Mouse (Mus musculus) lung, postnatal 0 days (tissue): Measurements from ENCODE around the gene B4galnt1.

Source experiments
- CTCF ChIP-seq: IDR thresholded peaks from 2 replicates; pipeline ENCODE4 v1.5.1; 2016; ENCODE audit warnings: antibody characterized with exemption, mild to moderate bottlenecking
- EP300 ChIP-seq: IDR thresholded peaks from 2 replicates; pipeline ENCODE4 v1.6.1; 2016; ENCODE audit warnings: antibody characterized with exemption, mild to moderate bottlenecking, control low read depth

DNA sequence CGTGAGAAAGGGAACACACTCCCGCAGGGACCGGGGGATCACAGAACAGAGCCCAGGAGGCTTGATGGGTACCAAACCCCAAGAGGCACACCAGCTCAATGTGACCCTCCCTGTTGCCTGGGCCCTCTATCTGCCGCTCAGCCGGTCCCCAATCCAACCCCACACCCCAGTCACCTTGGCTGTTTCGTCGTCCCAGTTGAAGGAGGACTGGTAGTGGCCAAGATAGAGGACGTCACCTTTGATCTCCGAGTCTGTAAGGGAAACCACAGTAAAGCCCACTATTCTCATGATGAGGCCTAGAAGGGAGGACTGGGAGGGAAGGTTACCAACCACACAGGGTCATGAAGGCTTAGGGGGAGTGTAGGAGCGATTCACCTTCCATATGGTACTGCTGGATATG is 45.8 kb upstream of the B4galnt1 start:
- TF ChIP-seq EP300 (no peak), CTCF (no peak)
